Mouse (Mus musculus) forebrain, postnatal 0 days (tissue): ENCODE results near the gene Sele. TPM values are rescaled to one million over a fixed set of nuclear protein-coding genes. Genes with fewer than 3 reads are reported as not detected.
A peak's percentile ranks its signal among the peaks of the same experiment; 100 is the strongest.

Experiments
- ATAC-seq: fragments of 200-750 bp; cut with Nextera tagmentation; 2 replicates; pipeline ENCODE4 v1.8.0; 2017; ENCODE audit warnings: mild to moderate bottlenecking, moderate library complexity
- DNase-seq: peaks from one replicate; pipeline ENCODE4 v3.0.0-alpha.2; 2015
- H3K27ac ChIP-seq: fragments of 300-500 bp; sonication (generic); 2 replicates; pipeline ENCODE4 v1.5.1; 2014; ENCODE audit warnings: low read depth, mild to moderate bottlenecking, antibody characterized with exemption, low read length, moderate library complexity, mixed read lengths
- H3K27me3 ChIP-seq: fragments of 300-500 bp; sonication (generic); 2 replicates; pipeline ENCODE4 v1.6.1; 2014; ENCODE audit warnings: mild to moderate bottlenecking, low read length, mixed read lengths; ENCODE audit not compliant: insufficient read depth
- H3K36me3 ChIP-seq: fragments of 300-500 bp; sonication (generic); 2 replicates; pipeline ENCODE4 v1.6.1; 2014; ENCODE audit warnings: mild to moderate bottlenecking, moderate library complexity; ENCODE audit not compliant: insufficient read depth
- H3K4me1 ChIP-seq: fragments of 300-500 bp; sonication (generic); 2 replicates; pipeline ENCODE4 v1.6.1; 2014; ENCODE audit warnings: antibody characterized with exemption; ENCODE audit not compliant: insufficient read depth
- H3K4me2 ChIP-seq: fragments of 300-500 bp; sonication (generic); 2 replicates; pipeline ENCODE4 v1.6.1; 2014; ENCODE audit warnings: low read depth, mild to moderate bottlenecking, moderate library complexity
- H3K4me3 ChIP-seq: fragments of 300-500 bp; sonication (generic); 2 replicates; pipeline ENCODE4 v1.5.1; 2014; ENCODE audit warnings: low read depth, low read length, mixed read lengths
- H3K9ac ChIP-seq: fragments of 300-500 bp; sonication (generic); 2 replicates; pipeline ENCODE4 v1.6.1; 2014; ENCODE audit warnings: mild to moderate bottlenecking
- H3K9me3 ChIP-seq: fragments of 300-500 bp; sonication (generic); 2 replicates; pipeline ENCODE4 v1.6.1; 2016; ENCODE audit warnings: low read length
- CTCF ChIP-seq: sonication (generic); IDR thresholded peaks from 2 replicates; pipeline ENCODE4 v1.5.1; 2016; ENCODE audit warnings: antibody characterized with exemption, control low read depth, low read depth
- WGBS: fragments of 180-500 bp; shearing (Covaris S2); extraction: QIAGEN DNeasy Blood & Tissue Kit; methylation state at CpG from one replicate; pipeline ENCODE4 v1.1.7; 2014; 5-methylcytosine and 5-hydroxymethylcytosine counted together
- polyA plus RNA-seq: library from polyadenylated mRNA; unstranded; fragments of >200 nt; fragmentation: Nextera tagmentation; extraction: Ambion mirVana; gene quantifications from 2 replicates; pipeline ENCODE4 v1.2.1, GENCODE M21; 2015
- total RNA-seq: library from RNA; depleted of rRNA; stranded (reverse); fragments of >200 nt; gene quantifications from 2 replicates; pipeline ENCODE4 v1.2.3, GENCODE M21; 2014

Sele gene
- total and polyA plus RNA-seq, 2 experiments from 2014 or later = not detected

- Histone ChIP-seq H3K9me3 (no peaks in the 10 kb centered on the region), H3K4me3 (no peak overlapping the region), H3K9ac (no peak overlapping the region), H3K27ac (no peak overlapping the region), H3K36me3 (no peaks in the 10 kb centered on the region), H3K4me2 (no peak overlapping the region), H3K27me3 (no peaks in the 10 kb centered on the region), H3K4me1 (no peaks in the 10 kb centered on the region)
- WGBS = 83% methylated on average over 4 of the region's 4 CpGs
- TF ChIP-seq CTCF = no peak
- ATAC-seq (no peak), DNase-seq (no peak)
Measured at GRCm38 (mm10) chr1:164025685-164026084, 22.3 kb upstream of the Sele start.

DNA sequence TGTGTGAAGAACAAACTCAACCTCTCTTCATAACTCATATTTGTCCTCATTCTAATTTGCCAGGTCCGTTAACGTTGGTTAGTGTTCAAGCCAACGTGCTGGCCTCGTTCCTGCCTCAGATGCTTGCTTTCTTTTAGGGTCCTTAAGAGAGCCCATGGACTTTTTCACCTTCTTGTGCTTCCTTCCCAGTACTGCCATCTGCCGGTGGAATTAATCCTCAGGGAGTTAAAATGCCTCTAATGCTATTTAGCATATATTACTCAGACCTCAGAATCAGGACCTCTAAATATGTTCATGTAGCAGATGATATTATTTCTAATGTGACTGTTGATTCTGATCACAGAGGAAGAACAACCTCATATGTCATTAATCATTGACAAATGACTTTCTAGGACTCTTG lies 20.6 kb upstream of the Sele start:
- Histone ChIP-seq H3K4me3 (no peak overlapping the region), H3K27ac (no peak overlapping the region), H3K9ac (no peak overlapping the region), H3K9me3 (no peaks in the 10 kb centered on the region), H3K27me3 (no peaks in the 10 kb centered on the region), H3K36me3 (no peaks in the 10 kb centered on the region), H3K4me2 (no peak overlapping the region), H3K4me1 (no peaks in the 10 kb centered on the region)
- 66% methylated on average over 5 of the region's 5 CpGs for WGBS
- no peak for ATAC-seq
- no peak for DNase-seq
- TF ChIP-seq CTCF = no peak; the same call in 1 of the 2 replicates

- 66% methylated on average over 10 of the region's 10 CpGs for WGBS
- Histone ChIP-seq H3K9ac (no peak overlapping the region), H3K27ac (no peak overlapping the region), H3K4me1 (no peaks in the 10 kb centered on the region), H3K4me2 (no peak overlapping the region), H3K27me3 (no peaks in the 10 kb centered on the region), H3K9me3 (no peaks in the 10 kb centered on the region), H3K36me3 (no peaks in the 10 kb centered on the region), H3K4me3 (no peak overlapping the region)
- no peak for TF ChIP-seq CTCF
- DNase-seq (no peak), ATAC-seq (no peak)
Measured at GRCm38 (mm10) chr1:164040385-164041135, 7.5 kb upstream of the Sele start.

- no peaks in the 10 kb centered on the region for H3K9me3 ChIP-seq
- no peak overlapping the region for H3K9ac ChIP-seq
- H3K27ac ChIP-seq = no peak overlapping the region
- H3K4me3 ChIP-seq = no peak overlapping the region
- H3K4me1 ChIP-seq = no peaks in the 10 kb centered on the region
- no peaks in the 10 kb centered on the region for H3K27me3 ChIP-seq
- no peak for TF ChIP-seq CTCF
- WGBS = 26% methylated on average over 3 of the region's 3 CpGs
- no peak for DNase-seq
- no peak for ATAC-seq
- no peak overlapping the region for H3K4me2 ChIP-seq
- no peaks in the 10 kb centered on the region for H3K36me3 ChIP-seq
Measured at GRCm38 (mm10) chr1:164043549-164043948, 4.5 kb upstream of the Sele start.

GRCm38 (mm10) chr1:164053561-164053960 lies 5.5 kb downstream of the Sele start:
- DNase-seq (no peak), ATAC-seq (no peak)
- no peaks in the 10 kb centered on the region for H3K4me1 ChIP-seq
- no peak for TF ChIP-seq CTCF
- no peak overlapping the region for H3K4me3 ChIP-seq
- no peak overlapping the region for H3K4me2 ChIP-seq
- no peak overlapping the region for H3K27ac ChIP-seq
- H3K36me3 ChIP-seq = no peaks in the 10 kb centered on the region
- H3K9me3 ChIP-seq = no peaks in the 10 kb centered on the region
- H3K27me3 ChIP-seq = no peaks in the 10 kb centered on the region
- no peak overlapping the region for H3K9ac ChIP-seq
- WGBS = 95% methylated on average over 9 of the region's 9 CpGs

DNA sequence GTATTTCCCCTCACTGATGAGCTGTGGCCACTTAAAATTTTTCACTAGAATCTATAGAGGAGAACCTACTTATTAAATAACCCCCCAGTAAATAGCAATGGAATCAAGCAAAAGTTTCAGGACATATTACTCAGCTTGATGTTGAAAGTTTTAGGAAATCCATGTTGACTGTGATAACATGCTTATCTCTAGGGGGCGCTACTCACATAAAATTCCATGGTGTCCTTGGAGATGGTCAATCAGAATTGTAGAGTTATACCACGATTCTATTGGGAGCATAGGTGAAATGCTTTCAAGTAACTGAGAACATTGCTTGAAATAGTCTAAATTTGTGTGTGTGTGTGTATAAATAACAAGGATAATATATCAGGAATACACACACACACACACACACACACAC lies 6.8 kb downstream of the Sele start:
- no peaks in the 10 kb centered on the region for H3K9me3 ChIP-seq
- H3K4me3 ChIP-seq = no peak overlapping the region
- no peaks in the 10 kb centered on the region for H3K36me3 ChIP-seq
- no peaks in the 10 kb centered on the region for H3K4me1 ChIP-seq
- H3K27ac ChIP-seq = no peak overlapping the region
- ATAC-seq (no peak), DNase-seq (no peak)
- 41% methylated on average over 2 of the region's 2 CpGs for WGBS
- no peak overlapping the region for H3K4me2 ChIP-seq
- no peaks in the 10 kb centered on the region for H3K27me3 ChIP-seq
- H3K9ac ChIP-seq = no peak overlapping the region
- TF ChIP-seq CTCF = no peak

DNA sequence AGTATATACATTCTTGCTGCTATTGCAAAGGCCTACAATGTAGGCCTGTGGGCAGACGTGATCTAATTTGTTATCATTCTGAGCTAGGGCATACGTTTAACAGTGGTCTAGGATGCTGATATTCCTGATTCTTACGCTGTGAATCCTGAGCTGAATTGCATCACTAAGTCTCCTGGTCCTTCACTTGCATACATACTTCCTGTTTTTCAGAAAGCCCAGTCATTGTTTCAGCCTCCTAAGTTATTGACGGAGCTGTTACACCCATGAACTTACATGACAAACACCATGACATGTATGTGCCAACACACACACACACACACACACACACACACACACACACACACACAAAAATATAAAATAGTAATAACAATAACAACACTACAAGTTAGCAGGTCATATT lies 12.0 kb downstream of the Sele start:
- Histone ChIP-seq H3K4me1 (no peaks in the 10 kb centered on the region), H3K27me3 (no peaks in the 10 kb centered on the region), H3K9ac (no peak overlapping the region), H3K4me2 (no peak overlapping the region), H3K9me3 (no peaks in the 10 kb centered on the region), H3K36me3 (no peaks in the 10 kb centered on the region), H3K4me3 (no peak overlapping the region), H3K27ac (no peak overlapping the region)
- no peak for TF ChIP-seq CTCF
- DNase-seq = no peak
- 90% methylated on average over 4 of the region's 4 CpGs for WGBS
- ATAC-seq = no peak

GRCm38 (mm10) chr1:164061278-164061677 lies 13.2 kb downstream of the Sele start:
- Histone ChIP-seq H3K4me3 (no peak overlapping the region), H3K27ac (no peak overlapping the region), H3K4me1 (no peaks in the 10 kb centered on the region), H3K4me2 (no peak overlapping the region), H3K27me3 (no peaks in the 10 kb centered on the region), H3K9me3 (no peaks in the 10 kb centered on the region), H3K9ac (no peak overlapping the region), H3K36me3 (no peaks in the 10 kb centered on the region)
- 53% methylated on average over 4 of the region's 4 CpGs for WGBS
- peak; percentile 46; the same call in 1 of the 2 replicates for TF ChIP-seq CTCF
- DNase-seq = no peak
- ATAC-seq = no peak
